Mouse (Mus musculus) CH12.LX (cell line): ENCODE data around the gene Nhsl2. TPM values are rescaled to one million over a fixed set of nuclear protein-coding genes. Genes with fewer than 3 reads are reported as not detected.

Experiments
- DNase-seq: peaks from one replicate; pipeline ENCODE4 v3.0.0-alpha.2; 2013; ENCODE audit errors: extremely low read depth
- H3K27ac ChIP-seq: 2 replicates; pipeline ENCODE4 v1.5.1; 2012; ENCODE audit warnings: low read depth, mild to moderate bottlenecking, control low read depth, moderate library complexity; ENCODE audit not compliant: insufficient read depth
- H3K27me3 ChIP-seq: replicated peaks from 2 replicates; pipeline ENCODE3; 2012; ENCODE audit warnings: inconsistent platforms
- H3K36me3 ChIP-seq, 2 experiments: replicated peaks in 1 of 2; 2 replicates each; pipeline versions ENCODE3 to v1.6.1; 2012; ENCODE audit warnings: inconsistent platforms in 1 of 2, low read length in 1 of 2, mild to moderate bottlenecking in 1 of 2, mixed read lengths in 1 of 2, moderate library complexity in 1 of 2; ENCODE audit not compliant: control insufficient read depth in 1 of 2, insufficient read depth in 1 of 2
- H3K4me1 ChIP-seq, 2 experiments: 2 replicates each; pipeline ENCODE4 v1.6.1; 2012; ENCODE audit warnings: inconsistent platforms in 1 of 2, moderate library complexity in 1 of 2; ENCODE audit not compliant: insufficient read depth in 2 of 2, control insufficient read depth in 1 of 2
- H3K4me2 ChIP-seq: 2 replicates; pipeline ENCODE4 v1.6.1; 2012; ENCODE audit warnings: low read depth, mild to moderate bottlenecking, control low read depth; ENCODE audit not compliant: poor library complexity, insufficient read depth, severe bottlenecking
- H3K4me3 ChIP-seq, 3 experiments: fragments of 150-350 bp in 1 of 3; sonication (generic) in 1 of 3; replicated peaks in 1 of 3; 2 replicates each; pipeline versions ENCODE3 to v1.5.1; 2011 to 2012; ENCODE audit warnings: low read depth in 2 of 3, low read length in 2 of 3, mild to moderate bottlenecking in 2 of 3, moderate library complexity in 2 of 3, control low read depth in 1 of 3, improper control_type of control experiment in 1 of 3, inconsistent platforms in 1 of 3, mixed read lengths in 1 of 3; ENCODE audit not compliant: poor library complexity in 1 of 3
- H3K79me2 ChIP-seq: replicated peaks from 2 replicates; pipeline ENCODE4 v1.6.1; 2012; ENCODE audit warnings: mild to moderate bottlenecking, moderate library complexity; ENCODE audit not compliant: control insufficient read depth, poor library complexity, insufficient read depth, severe bottlenecking; ENCODE audit errors: extremely low read depth
- H3K9ac ChIP-seq: 2 replicates; pipeline ENCODE4 v1.6.1; 2012; ENCODE audit warnings: low read depth, mild to moderate bottlenecking, control low read depth, moderate library complexity; ENCODE audit not compliant: insufficient read depth
- H3K9me3 ChIP-seq: replicated peaks from 2 replicates; pipeline ENCODE3; 2012; ENCODE audit warnings: low read length, inconsistent platforms, mixed read lengths
- CHD1 ChIP-seq: IDR thresholded peaks from 2 replicates; pipeline ENCODE4 v1.6.1; 2012; ENCODE audit warnings: low read depth, low read length, improper control_type of control experiment, inconsistent platforms
- CHD2 ChIP-seq: IDR thresholded peaks from 2 replicates; pipeline ENCODE4 v1.6.1; 2011; ENCODE audit warnings: low read length, improper control_type of control experiment
- CTCF ChIP-seq, 2 experiments: IDR thresholded peaks in 1 of 2; conservative IDR thresholded peaks in 1 of 2; 2 replicates each; pipeline ENCODE4 v1.5.1; 2011 to 2012; ENCODE audit warnings: low read depth in 2 of 2, low read length in 2 of 2, improper control_type of control experiment in 1 of 2, inconsistent platforms in 1 of 2, mild to moderate bottlenecking in 1 of 2, moderate library complexity in 1 of 2
- E2F4 ChIP-seq: IDR thresholded peaks from 2 replicates; pipeline ENCODE4 v1.6.1; 2011; ENCODE audit warnings: low read depth, low read length, improper control_type of control experiment; ENCODE audit not compliant: insufficient replicate concordance
- ELF1 ChIP-seq: IDR thresholded peaks from 2 replicates; pipeline ENCODE4 v1.6.1; 2014; ENCODE audit warnings: low read depth, mild to moderate bottlenecking, inconsistent platforms, low read length, improper control_type of control experiment
- EP300 ChIP-seq: IDR thresholded peaks from 2 replicates; pipeline ENCODE4 v1.6.1; 2011; ENCODE audit warnings: low read length, improper control_type of control experiment
- ETS1 ChIP-seq: conservative IDR thresholded peaks from 2 replicates; pipeline ENCODE4 v1.6.1; 2012; ENCODE audit warnings: low read depth, mild to moderate bottlenecking, inconsistent platforms, low read length, improper control_type of control experiment, moderate library complexity
- GABPA ChIP-seq: IDR thresholded peaks from 2 replicates; pipeline ENCODE4 v1.6.1; 2012; ENCODE audit warnings: low read depth, low read length, improper control_type of control experiment, inconsistent platforms; ENCODE audit not compliant: insufficient replicate concordance
- HCFC1 ChIP-seq: IDR thresholded peaks from 2 replicates; pipeline ENCODE4 v1.6.1; 2012; ENCODE audit warnings: low read depth, mild to moderate bottlenecking, inconsistent platforms, low read length, improper control_type of control experiment
- JUN ChIP-seq: IDR thresholded peaks from 2 replicates; pipeline ENCODE4 v1.6.1; 2011; ENCODE audit warnings: low read depth, mild to moderate bottlenecking, low read length, improper control_type of control experiment, moderate library complexity; ENCODE audit not compliant: insufficient read depth
- JUND ChIP-seq: conservative IDR thresholded peaks from 2 replicates; pipeline ENCODE4 v1.6.1; 2011; ENCODE audit warnings: low read depth, low read length, improper control_type of control experiment
- KAT2A ChIP-seq: IDR thresholded peaks from 2 replicates; pipeline ENCODE4 v1.6.1; 2012; ENCODE audit warnings: low read length, improper control_type of control experiment, inconsistent platforms; ENCODE audit not compliant: insufficient replicate concordance
- MAFK ChIP-seq: IDR thresholded peaks from 2 replicates; pipeline ENCODE4 v1.6.1; 2011; ENCODE audit warnings: low read length, improper control_type of control experiment; ENCODE audit not compliant: insufficient replicate concordance
- MAX ChIP-seq: IDR thresholded peaks from 2 replicates; pipeline ENCODE4 v1.6.1; 2011; ENCODE audit warnings: low read length, improper control_type of control experiment
- MAZ ChIP-seq: IDR thresholded peaks from 2 replicates; pipeline ENCODE4 v1.6.1; 2012; ENCODE audit warnings: low read depth, mild to moderate bottlenecking, inconsistent platforms, low read length, improper control_type of control experiment, moderate library complexity
- MEF2A ChIP-seq: IDR thresholded peaks from 2 replicates; pipeline ENCODE4 v1.6.1; 2014; ENCODE audit warnings: low read depth, mild to moderate bottlenecking, inconsistent platforms, low read length, improper control_type of control experiment, borderline replicate concordance
- MXI1 ChIP-seq: IDR thresholded peaks from 2 replicates; pipeline ENCODE4 v1.6.1; 2011; ENCODE audit warnings: mild to moderate bottlenecking, low read depth, low read length, improper control_type of control experiment
- MYC ChIP-seq: IDR thresholded peaks from 2 replicates; pipeline ENCODE4 v1.6.1; 2011; ENCODE audit warnings: low read depth, mild to moderate bottlenecking, improper control_type of control experiment, low read length
- NELFE ChIP-seq: IDR thresholded peaks from 2 replicates; pipeline ENCODE4 v1.6.1; 2011; ENCODE audit warnings: low read depth, low read length, improper control_type of control experiment
- NRF1 ChIP-seq: IDR thresholded peaks from 2 replicates; pipeline ENCODE4 v1.6.1; 2014; ENCODE audit warnings: low read depth, mild to moderate bottlenecking, inconsistent platforms, low read length, improper control_type of control experiment, moderate library complexity
- PAX5 ChIP-seq: IDR thresholded peaks from 2 replicates; pipeline ENCODE4 v1.6.1; 2012; ENCODE audit warnings: low read length, inconsistent platforms, mixed read lengths
- POLR2A ChIP-seq: IDR thresholded peaks from 2 replicates; pipeline ENCODE4 v1.6.1; 2011; ENCODE audit warnings: low read depth, mild to moderate bottlenecking, improper control_type of control experiment, low read length
- POLR2AphosphoS2 ChIP-seq: IDR thresholded peaks from 2 replicates; pipeline ENCODE4 v1.6.1; 2011; ENCODE audit warnings: low read depth, low read length, improper control_type of control experiment
- RAD21 ChIP-seq: IDR thresholded peaks from 2 replicates; pipeline ENCODE4 v1.6.1; 2011; ENCODE audit warnings: low read depth, mild to moderate bottlenecking, low read length, improper control_type of control experiment, moderate library complexity
- RCOR1 ChIP-seq: conservative IDR thresholded peaks from 2 replicates; pipeline ENCODE4 v1.6.1; 2012; ENCODE audit warnings: low read depth, mild to moderate bottlenecking, inconsistent platforms, low read length, improper control_type of control experiment
- SIN3A ChIP-seq: IDR thresholded peaks from 2 replicates; pipeline ENCODE4 v1.6.1; 2012; ENCODE audit warnings: low read length, improper control_type of control experiment, inconsistent platforms
- SMC3 ChIP-seq: IDR thresholded peaks from 2 replicates; pipeline ENCODE4 v1.6.1; 2011; ENCODE audit warnings: low read depth, low read length, improper control_type of control experiment
- TBP ChIP-seq: conservative IDR thresholded peaks from 2 replicates; pipeline ENCODE4 v1.6.1; 2011; ENCODE audit warnings: low read depth, low read length, improper control_type of control experiment
- TCF12 ChIP-seq: IDR thresholded peaks from 2 replicates; pipeline ENCODE4 v1.6.1; 2014; ENCODE audit warnings: low read depth, mild to moderate bottlenecking, inconsistent platforms, low read length, improper control_type of control experiment
- UBTF ChIP-seq: IDR thresholded peaks from 2 replicates; pipeline ENCODE4 v1.6.1; 2012; ENCODE audit warnings: low read depth, mild to moderate bottlenecking, inconsistent platforms, low read length, improper control_type of control experiment, moderate library complexity
- USF2 ChIP-seq: conservative IDR thresholded peaks from 2 replicates; pipeline ENCODE4 v1.6.1; 2011; ENCODE audit warnings: low read depth, low read length, improper control_type of control experiment
- ZC3H11A ChIP-seq: IDR thresholded peaks from 2 replicates; pipeline ENCODE4 v1.6.1; 2012; ENCODE audit warnings: low read depth, mild to moderate bottlenecking, inconsistent platforms, low read length, improper control_type of control experiment
- ZMIZ1 ChIP-seq: IDR thresholded peaks from 2 replicates; pipeline ENCODE4 v1.6.1; 2012; ENCODE audit warnings: low read depth, mild to moderate bottlenecking, inconsistent platforms, low read length, improper control_type of control experiment
- ZNF384 ChIP-seq: IDR thresholded peaks from 2 replicates; pipeline ENCODE4 v1.6.1; 2012; ENCODE audit warnings: low read depth, low read length, improper control_type of control experiment, inconsistent platforms
- dilution Hi-C: fragments of 300-500 bp; cut with MboI; formaldehyde crosslinking; loops from 2 replicates; pipeline ENCODE4 v1.14.3; 2020; ENCODE audit warnings: low sequenced_read_pairs; ENCODE audit not compliant: extremely low pct_unique_long_range_greater_than_20kb, extremely low pct_ligation_motif_present
- in situ Hi-C: fragments of 300-500 bp; cut with MboI; formaldehyde crosslinking; loops from 3 replicates; pipeline ENCODE4 v1.14.3; 2019; ENCODE audit warnings: low sequenced_read_pairs, low pct_ligation_motif_present, low pct_unique_long_range_greater_than_20kb, mixed read lengths
- polyA plus RNA-seq: library from polyadenylated mRNA; unstranded; fragments of >175 nt; gene quantifications from 2 replicates; pipeline ENCODE4 v1.2.1, GENCODE M21; 2012; ENCODE audit warnings: low read depth; ENCODE audit not compliant: insufficient read length
- total RNA-seq, 2 experiments: library from RNA; depleted of rRNA; stranded (reverse); fragments of 300-350 nt in 1 of 2; fragments of >200 nt in 1 of 2; gene quantifications; 2 replicates each; pipeline ENCODE4 v1.2.3; 2012 to 2014

Nhsl2 gene
- total and polyA plus RNA-seq, 3 experiments, result 0.10 to 0.17 TPM; not detected in 1

- DNase-seq, result no peak
- in situ Hi-C loops (no loop called here), dilution Hi-C loops (no loop called here)
- Histone ChIP-seq H3K4me2 (no peak overlapping the region), H3K27ac (no peak overlapping the region), H3K79me2 (no peaks in the 10 kb centered on the region), H3K36me3 (no peaks in the 10 kb centered on the region), H3K4me3 (no peak overlapping the region), H3K27me3 (no peaks in the 10 kb centered on the region), H3K9me3 (no peaks in the 10 kb centered on the region), H3K9ac (no peak overlapping the region), H3K4me1 (peaks cover 8 to 30% of the 10 kb centered on the region in 2 experiments; a peak in 3 of 4 replicates)
- no peak for TF ChIP-seq TCF12
- TF ChIP-seq JUN, result no peak
- no peak for TF ChIP-seq MAZ
- TF ChIP-seq ETS1, result no peak
These were observed 241.4 kb downstream of the Nhsl2 start for GRCm38 (mm10) chrX:102090605-102091004.

- DNase-seq, result peak; percentile 66
- Histone ChIP-seq H3K4me1 (peaks cover 8 to 30% of the 10 kb centered on the region in 2 experiments; a peak in 3 of 4 replicates), H3K27ac (no peak overlapping the region), H3K4me2 (peak overlapping the region; percentile 13), H3K4me3 (no peak overlapping the region), H3K79me2 (no peaks in the 10 kb centered on the region), H3K27me3 (no peaks in the 10 kb centered on the region), H3K9me3 (no peaks in the 10 kb centered on the region), H3K36me3 (no peaks in the 10 kb centered on the region), H3K9ac (no peak overlapping the region)
- in situ Hi-C loops (no loop called here), dilution Hi-C loops (no loop called here)
- TF ChIP-seq ELF1 (no peak), ZNF384 (no peak), POLR2AphosphoS2 (no peak), E2F4 (no peak), POLR2A (no peak), HCFC1 (no peak), CHD2 (no peak), ZMIZ1 (no peak), UBTF (no peak), ZC3H11A (no peak), CTCF (conservative IDR thresholded peaks at IDR 0.05 in 1 of 2, IDR thresholded peaks at IDR 0.05 in 1 of 2; ENCODE audit: low read depth in 2 of 2, low read length in 2 of 2) (no peak), MEF2A (peak; percentile 51; the same call in 1 of the 2 replicates), KAT2A (no peak), MAFK (no peak), PAX5 (no peak), EP300 (peak; percentile 53; the same call in 1 of the 2 replicates), RCOR1 (no peak), TCF12 (no peak), MXI1 (no peak), MAX (no peak), TBP (no peak), SIN3A (no peak), CHD1 (no peak), JUND (no peak), NRF1 (no peak), SMC3 (no peak), USF2 (no peak), RAD21 (no peak), MYC (0 out of 2 replicates have a peak, but pooled peaks have one; percentile 13), MAZ (no peak), NELFE (no peak), GABPA (no peak)
These were observed 245.3 kb downstream of the Nhsl2 start for GRCm38 (mm10) chrX:102094381-102094904.
